Mouse (Mus musculus): ENCODE results near the gene A4galt.

Gene A4galt

GRCm38 (mm10) chr15:83224136-83224766 lies 27.3 kb downstream of the A4galt start:
- peak; percentile 97 for DNase-seq

- DNase-seq: peak; percentile 99
Observed at GRCm38 (mm10) chr15:83223208-83223962, 28.2 kb downstream of the A4galt start.

- peak; percentile 94 for DNase-seq
Observed at GRCm38 (mm10) chr15:83221721-83222120, 29.9 kb downstream of the A4galt start.

- peak; percentile 93 for DNase-seq
Observed at GRCm38 (mm10) chr15:83220368-83221013, 31.1 kb downstream of the A4galt start.

- peak; percentile 95 for DNase-seq
Observed at GRCm38 (mm10) chr15:83215322-83216216, 36.0 kb downstream of the A4galt start.

GRCm38 (mm10) chr15:83210229-83210628 lies 41.3 kb downstream of the A4galt start:
- DNase-seq: peak; percentile 97

GRCm38 (mm10) chr15:83209719-83210118 lies 41.9 kb downstream of the A4galt start:
- peak; percentile 83 for DNase-seq

- DNase-seq: no peak
Observed at GRCm38 (mm10) chr15:83209092-83209695, 42.4 kb downstream of the A4galt start.

GRCm38 (mm10) chr15:83204731-83205451 lies 46.7 kb downstream of the A4galt start:
- DNase-seq: peak; percentile 94

- no peak for DNase-seq
Observed at GRCm38 (mm10) chr15:83202412-83202811, 49.2 kb downstream of the A4galt start.

- DNase-seq: no peak
Observed at GRCm38 (mm10) chr15:83193413-83193812, 58.2 kb downstream of the A4galt start.

GRCm38 (mm10) chr15:83182351-83182750 lies 69.2 kb downstream of the A4galt start:
- peak; percentile 93 for DNase-seq

- no peak for DNase-seq
Observed at GRCm38 (mm10) chr15:83181800-83182330, 69.7 kb downstream of the A4galt start.

GRCm38 (mm10) chr15:83180004-83180403 lies 71.6 kb downstream of the A4galt start:
- DNase-seq: no peak

All from heart, adult 11 months (tissue).